9 mouse cellular contexts compared by ENCODE assay signal in genomic region chr12:79856116-79856909, GRCm38 (mm10).
DNase-seq lines count a peak whose midpoint lies in the region; ATAC-seq and TF ChIP-seq lines count a peak whose summit lies in the region.
"Had no signal": no experiment of that assay in that cellular context is flagged by ENCODE, and none has a peak within 500 bp of the region (broad histone marks: within the 10 kb centered on the region; RNA-seq: fewer than 3 reads in every experiment).

No protein-coding gene starts in this region.

- no peak overlapping the region for H3K9ac ChIP-seq in forebrain, embryonic 11.5 days (ENCODE audit: low read length)
- no peak overlapping the region for H3K9ac ChIP-seq in forebrain, postnatal 0 days
- no peak overlapping the region for H3K9ac ChIP-seq in heart, embryonic 11.5 days (ENCODE audit: low read depth, low read length)
- no peak overlapping the region for H3K9ac ChIP-seq in stomach, embryonic 16.5 days (ENCODE audit: low read length)
- H3K9ac ChIP-seq: liver, embryonic 14.5 days had no signal

- H3K9me3 ChIP-seq in forebrain, embryonic 11.5 days (ENCODE audit: control insufficient read depth, low read length): no peaks in the 10 kb centered on the region
- H3K9me3 ChIP-seq in forebrain, postnatal 0 days (ENCODE audit: low read length): no peaks in the 10 kb centered on the region
- no peaks in the 10 kb centered on the region for H3K9me3 ChIP-seq in heart, embryonic 11.5 days (replicated peaks; ENCODE audit: control insufficient read depth, low read length)
- H3K9me3 ChIP-seq in stomach, embryonic 16.5 days (replicated peaks; ENCODE audit: control insufficient read depth, low read length): 0 out of 2 replicates have a peak, but pooled peaks cover 3% of the 10 kb centered on the region

- H3K36me3 ChIP-seq in forebrain, embryonic 11.5 days (ENCODE audit: control insufficient read depth, insufficient read depth, low read length): no peaks in the 10 kb centered on the region
- H3K36me3 ChIP-seq in forebrain, postnatal 0 days (ENCODE audit: insufficient read depth): no peaks in the 10 kb centered on the region
- no peaks in the 10 kb centered on the region for H3K36me3 ChIP-seq in heart, embryonic 11.5 days (ENCODE audit: control insufficient read depth, insufficient read depth, low read length)
- no peaks in the 10 kb centered on the region for H3K36me3 ChIP-seq in stomach, embryonic 16.5 days (ENCODE audit: control insufficient read depth, insufficient read depth, low read length)

- 94% methylated on average over 11 of the region's 11 CpGs for WGBS in forebrain, embryonic 11.5 days
- 80% methylated on average over 11 of the region's 11 CpGs for WGBS in forebrain, postnatal 0 days
- 45% methylated on average over 11 of the region's 11 CpGs for WGBS in heart, embryonic 11.5 days (ENCODE audit: insufficient replicate concordance)
- WGBS in stomach, embryonic 16.5 days: 43% methylated on average over 11 of the region's 11 CpGs

- H3K27ac ChIP-seq in forebrain, embryonic 11.5 days (ENCODE audit: low read depth, low read length): no peak overlapping the region
- H3K27ac ChIP-seq in forebrain, postnatal 0 days (ENCODE audit: low read depth, low read length): no peak overlapping the region
- H3K27ac ChIP-seq in heart, embryonic 11.5 days (ENCODE audit: low read depth, low read length): peak overlapping the region; percentile 62
- peak overlapping the region; percentile 85 for H3K27ac ChIP-seq in stomach, embryonic 16.5 days (ENCODE audit: low read length)
- H3K27ac ChIP-seq: liver, embryonic 14.5 days had no signal

- H3K27me3 ChIP-seq in forebrain, embryonic 11.5 days (ENCODE audit: control insufficient read depth, insufficient read depth, low read length): no peaks in the 10 kb centered on the region
- no peaks in the 10 kb centered on the region for H3K27me3 ChIP-seq in forebrain, postnatal 0 days (ENCODE audit: insufficient read depth, low read length)
- no peaks in the 10 kb centered on the region for H3K27me3 ChIP-seq in heart, embryonic 11.5 days (ENCODE audit: control insufficient read depth, insufficient read depth, low read length)
- no peaks in the 10 kb centered on the region for H3K27me3 ChIP-seq in stomach, embryonic 16.5 days (ENCODE audit: control insufficient read depth, insufficient read depth, low read length)

- ATAC-seq in forebrain, embryonic 11.5 days (replicated peaks; ENCODE audit: low FRiP score): no peak
- ATAC-seq in forebrain, postnatal 0 days: no peak
- ATAC-seq in heart, embryonic 11.5 days (replicated peaks; ENCODE audit: insufficient number of reproducible peaks, low FRiP score, low TSS enrichment): 0 out of 2 replicates have a peak, but pooled peaks have one; percentile 35
- ATAC-seq in stomach, embryonic 16.5 days (ENCODE audit: insufficient read depth, low FRiP score): peak; percentile 55; the same call in 1 of the 2 replicates
- no peak for ATAC-seq in granulocyte monocyte progenitor cell, adult 5-6 weeks (replicated peaks; ENCODE audit: poor library complexity, severe bottlenecking)

- H3K4me2 ChIP-seq in forebrain, embryonic 11.5 days (ENCODE audit: low read depth, low read length, severe bottlenecking): no peak overlapping the region
- H3K4me2 ChIP-seq in forebrain, postnatal 0 days (ENCODE audit: low read depth): no peak overlapping the region
- no peak overlapping the region; the same call in 1 of the 2 replicates for H3K4me2 ChIP-seq in heart, embryonic 11.5 days
- H3K4me2 ChIP-seq in stomach, embryonic 16.5 days (ENCODE audit: low read depth, low read length): no peak overlapping the region

- DNase-seq in forebrain, embryonic 11.5 days (ENCODE audit: low spot score): peak; percentile 37
- no peak for DNase-seq in forebrain, postnatal 0 days
- DNase-seq in kidney, postnatal 36 days: peak; percentile 79 to 83
- DNase-seq in left cerebral cortex, adult 9 months (ENCODE audit: low spot score in 2 of 2): no peak
- no peak for DNase-seq in spleen, postnatal 36 days (ENCODE audit: low spot score in 2 of 2)

- H3K4me3 ChIP-seq in forebrain, embryonic 11.5 days (ENCODE audit: low read depth, low read length): no peak overlapping the region
- no peak overlapping the region for H3K4me3 ChIP-seq in forebrain, postnatal 0 days (ENCODE audit: low read depth, low read length)
- H3K4me3 ChIP-seq in heart, embryonic 11.5 days (ENCODE audit: low read depth, low read length): no peak overlapping the region
- no peak overlapping the region for H3K4me3 ChIP-seq in stomach, embryonic 16.5 days (replicated peaks; ENCODE audit: low read length)

- no peak for TF ChIP-seq CTCF in forebrain, postnatal 0 days (IDR thresholded peaks at IDR 0.05; ENCODE audit: low read depth)

- peaks cover 13% of the 10 kb centered on the region for H3K4me1 ChIP-seq in forebrain, embryonic 11.5 days (replicated peaks; ENCODE audit: control insufficient read depth, insufficient read depth, low read length)
- H3K4me1 ChIP-seq in forebrain, postnatal 0 days (ENCODE audit: insufficient read depth): no peaks in the 10 kb centered on the region
- peaks cover 54% of the 10 kb centered on the region for H3K4me1 ChIP-seq in heart, embryonic 11.5 days (ENCODE audit: control insufficient read depth, insufficient read depth, low read length)
- peaks cover 48% of the 10 kb centered on the region for H3K4me1 ChIP-seq in stomach, embryonic 16.5 days (ENCODE audit: control insufficient read depth, insufficient read depth, low read length)

Comparison
In these comparisons a context has a peak if more than half of its experiments do, and no peak if none do; other contexts are left out.
1. DNase-seq: peak in forebrain, embryonic 11.5 days (single experiment) and kidney, postnatal 36 days (2 of 2); none in forebrain, postnatal 0 days (single experiment), left cerebral cortex, adult 9 months (0 of 2) and spleen, postnatal 36 days (0 of 2).
2. ATAC-seq: peak in heart, embryonic 11.5 days (single experiment) and stomach, embryonic 16.5 days (single experiment); none in forebrain, embryonic 11.5 days (single experiment), forebrain, postnatal 0 days (single experiment) and granulocyte monocyte progenitor cell, adult 5-6 weeks (single experiment).
3. H3K27ac ChIP-seq: peak in heart, embryonic 11.5 days (single experiment) and stomach, embryonic 16.5 days (single experiment); none in forebrain, embryonic 11.5 days (single experiment) and forebrain, postnatal 0 days (single experiment).